Mouse (Mus musculus) monocyte, adult 2 months (primary cell): ENCODE data around the gene Dglucy.
A peak's percentile ranks its signal among the peaks of the same experiment; 100 is the strongest.

Experiments
- DNase-seq, 2 experiments: peaks; one replicate each; pipeline ENCODE4 v3.0.0; 2022; ENCODE audit warnings: low spot score in 2 of 2, low read depth in 1 of 2

Gene Dglucy

GRCm38 (mm10) chr12:100778934-100779865 lies at the start of gene Dglucy:
Dglucy (plus strand) TSS chr12:100779057.
- peak; percentile 67 to 74 for DNase-seq

GRCm38 (mm10) chr12:100735156-100735555 lies 43.7 kb upstream of the Dglucy start:
- DNase-seq = no peak

GRCm38 (mm10) chr12:100735581-100735980 lies 43.3 kb upstream of the Dglucy start:
- DNase-seq = no peak

- DNase-seq = no peak
Measured at GRCm38 (mm10) chr12:100738498-100738897, 40.4 kb upstream of the Dglucy start.

GRCm38 (mm10) chr12:100739011-100739570 lies 39.8 kb upstream of the Dglucy start:
- DNase-seq = no peak

- no peak for DNase-seq
Measured at GRCm38 (mm10) chr12:100740313-100740712, 38.5 kb upstream of the Dglucy start.

GRCm38 (mm10) chr12:100742468-100742867 lies 36.4 kb upstream of the Dglucy start:
- DNase-seq = no peak

- DNase-seq = no peak
Measured at GRCm38 (mm10) chr12:100752977-100753376, 25.9 kb upstream of the Dglucy start.

- DNase-seq = no peak
Measured at GRCm38 (mm10) chr12:100753716-100754115, 25.1 kb upstream of the Dglucy start.

- no peak for DNase-seq
Measured at GRCm38 (mm10) chr12:100757427-100757826, 21.4 kb upstream of the Dglucy start.

GRCm38 (mm10) chr12:100762663-100763425 lies 16.0 kb upstream of the Dglucy start:
- no peak for DNase-seq

- DNase-seq = no peak
Measured at GRCm38 (mm10) chr12:100764329-100765018, 14.4 kb upstream of the Dglucy start.

GRCm38 (mm10) chr12:100769871-100770270 lies 9.0 kb upstream of the Dglucy start:
- no peak for DNase-seq

GRCm38 (mm10) chr12:100770765-100771164 lies 8.1 kb upstream of the Dglucy start:
- DNase-seq = no peak

GRCm38 (mm10) chr12:100772230-100772984 lies 6.5 kb upstream of the Dglucy start:
- no peak for DNase-seq

GRCm38 (mm10) chr12:100774756-100775155 lies 4.1 kb upstream of the Dglucy start:
- DNase-seq = no peak

- DNase-seq = no peak
Measured at GRCm38 (mm10) chr12:100775291-100775690, 3.6 kb upstream of the Dglucy start.

GRCm38 (mm10) chr12:100775911-100776581 lies 2.8 kb upstream of the Dglucy start:
- peak; percentile 57 to 70 for DNase-seq

- DNase-seq = no peak
Measured at GRCm38 (mm10) chr12:100776991-100777390, 1.9 kb upstream of the Dglucy start.
